Mouse (Mus musculus): Measurements from ENCODE around the gene Ccdc58.

- no peak for TF ChIP-seq GATA1 (IDR thresholded peaks at IDR 0.05; ENCODE audit: low read length)
- TF ChIP-seq TAL1 (IDR thresholded peaks at IDR 0.05; ENCODE audit: low read length), result no peak
Measured at GRCm38 (mm10) chr16:36138201-36138600, 66.7 kb downstream of the Ccdc58 start.

All from erythroblast, embryonic 14.5 days (primary cell).